Mouse (Mus musculus) fibroblast of lung, adult 2 months (primary cell): ENCODE results near the gene Cyp2t4.

Source experiments
- DNase-seq: peaks from one replicate; pipeline ENCODE4 v3.0.0-alpha.2; 2011; ENCODE audit warnings: low read depth

The Cyp2t4 gene

GRCm38 (mm10) chr7:27153205-27153764 lies at the start of gene Cyp2t4:
TSS of gene Cyp2t4 (plus strand) at chr7:27153714.
- no peak for DNase-seq

GRCm38 (mm10) chr7:27104882-27105281 lies 48.6 kb upstream of the Cyp2t4 start:
- DNase-seq: no peak

- no peak for DNase-seq
Observed at GRCm38 (mm10) chr7:27110327-27110726, 43.2 kb upstream of the Cyp2t4 start.

GRCm38 (mm10) chr7:27111038-27111437 lies 42.5 kb upstream of the Cyp2t4 start:
- no peak for DNase-seq

- DNase-seq: no peak
Observed at GRCm38 (mm10) chr7:27111987-27112386, 41.5 kb upstream of the Cyp2t4 start.

- peak; percentile 97 for DNase-seq
Observed at GRCm38 (mm10) chr7:27118033-27118511, 35.4 kb upstream of the Cyp2t4 start.

GRCm38 (mm10) chr7:27119676-27120075 lies 33.8 kb upstream of the Cyp2t4 start, which contains the start of gene Cyp2f2:
TSS of gene Cyp2f2 (plus strand) at chr7:27119909.
- no peak for DNase-seq

- no peak for DNase-seq
Observed at GRCm38 (mm10) chr7:27124305-27124832, 29.1 kb upstream of the Cyp2t4 start.

GRCm38 (mm10) chr7:27124969-27125368 lies 28.5 kb upstream of the Cyp2t4 start:
- DNase-seq: no peak

GRCm38 (mm10) chr7:27128162-27128561 lies 25.4 kb upstream of the Cyp2t4 start:
- DNase-seq: no peak

GRCm38 (mm10) chr7:27128946-27129345 lies 24.6 kb upstream of the Cyp2t4 start:
- DNase-seq: no peak

- DNase-seq: no peak
Observed at GRCm38 (mm10) chr7:27129811-27130210, 23.7 kb upstream of the Cyp2t4 start.

GRCm38 (mm10) chr7:27130521-27131370 lies 22.8 kb upstream of the Cyp2t4 start:
- no peak for DNase-seq

- DNase-seq: no peak
Observed at GRCm38 (mm10) chr7:27131387-27131786, 22.1 kb upstream of the Cyp2t4 start.

- no peak for DNase-seq
Observed at GRCm38 (mm10) chr7:27132588-27132987, 20.9 kb upstream of the Cyp2t4 start.

GRCm38 (mm10) chr7:27133156-27133555 lies 20.4 kb upstream of the Cyp2t4 start:
- no peak for DNase-seq

GRCm38 (mm10) chr7:27133757-27134156 lies 19.8 kb upstream of the Cyp2t4 start:
- DNase-seq: no peak

- no peak for DNase-seq
Observed at GRCm38 (mm10) chr7:27136410-27136996, 17.0 kb upstream of the Cyp2t4 start.

- no peak for DNase-seq
Observed at GRCm38 (mm10) chr7:27156005-27156404, 2.5 kb downstream of the Cyp2t4 start.

- no peak for DNase-seq
Observed at GRCm38 (mm10) chr7:27158171-27158570, 4.7 kb downstream of the Cyp2t4 start.

GRCm38 (mm10) chr7:27159256-27159655 lies 5.7 kb downstream of the Cyp2t4 start:
- no peak for DNase-seq

GRCm38 (mm10) chr7:27159882-27160281 lies 6.4 kb downstream of the Cyp2t4 start:
- no peak for DNase-seq

- no peak for DNase-seq
Observed at GRCm38 (mm10) chr7:27160921-27161320, 7.4 kb downstream of the Cyp2t4 start.
